Mouse (Mus musculus) limb, embryonic 11.5 days (tissue): ENCODE data around the gene Csk. TPM values are rescaled to one million over a fixed set of nuclear protein-coding genes. Genes with fewer than 3 reads are reported as not detected.

Experiments used
- ATAC-seq: fragments of 200-750 bp; cut with Nextera tagmentation; 2 replicates; pipeline ENCODE4 v1.8.0; 2017; ENCODE audit warnings: low read depth; ENCODE audit not compliant: insufficient number of reproducible peaks, low FRiP score, low TSS enrichment
- DNase-seq: peaks from one replicate; pipeline ENCODE4 v3.0.0-alpha.2; 2015; ENCODE audit warnings: low spot score
- H3K27ac ChIP-seq: fragments of 300-500 bp; sonication (generic); replicated peaks from 2 replicates; pipeline ENCODE4 v1.5.1; 2014; ENCODE audit warnings: low read depth, mild to moderate bottlenecking, low read length
- H3K27me3 ChIP-seq: fragments of 300-500 bp; sonication (generic); 2 replicates; pipeline ENCODE4 v1.6.1; 2014; ENCODE audit warnings: mild to moderate bottlenecking, low read length, mixed read lengths; ENCODE audit not compliant: control insufficient read depth, insufficient read depth
- H3K36me3 ChIP-seq: fragments of 300-500 bp; sonication (generic); 2 replicates; pipeline ENCODE4 v1.6.1; 2014; ENCODE audit warnings: mild to moderate bottlenecking, low read length, moderate library complexity, mixed read lengths; ENCODE audit not compliant: control insufficient read depth, insufficient read depth
- H3K4me1 ChIP-seq: fragments of 300-500 bp; sonication (generic); 2 replicates; pipeline ENCODE4 v1.6.1; 2014; ENCODE audit warnings: low read length, mixed read lengths; ENCODE audit not compliant: control insufficient read depth, insufficient read depth
- H3K4me2 ChIP-seq: fragments of 300-500 bp; sonication (generic); 2 replicates; pipeline ENCODE4 v1.6.1; 2014; ENCODE audit warnings: low read depth, mild to moderate bottlenecking, moderate library complexity; ENCODE audit not compliant: severe bottlenecking
- H3K4me3 ChIP-seq: fragments of 300-500 bp; sonication (generic); 2 replicates; pipeline ENCODE4 v1.5.1; 2014; ENCODE audit warnings: low read depth, low read length
- H3K9ac ChIP-seq: fragments of 300-500 bp; sonication (generic); 2 replicates; pipeline ENCODE4 v1.6.1; 2014; ENCODE audit warnings: mild to moderate bottlenecking, low read length
- H3K9me3 ChIP-seq: fragments of 300-500 bp; sonication (generic); 2 replicates; pipeline ENCODE4 v1.6.1; 2016; ENCODE audit warnings: low read length; ENCODE audit not compliant: control insufficient read depth
- WGBS: fragments of 180-500 bp; shearing (Covaris S2); extraction: QIAGEN DNeasy Blood & Tissue Kit; methylation state at CpG from one replicate; pipeline ENCODE4 v1.1.7; 2014; 5-methylcytosine and 5-hydroxymethylcytosine counted together
- polyA plus RNA-seq: library from polyadenylated mRNA; unstranded; fragments of >200 nt; fragmentation: Nextera tagmentation; extraction: Ambion mirVana; gene quantifications from 2 replicates; pipeline ENCODE4 v1.2.1, GENCODE M21; 2014

The Csk gene
- polyA plus RNA-seq: 33.7 and 34.6 TPM in 2 replicates

- Histone ChIP-seq H3K4me3 (no peak within 1 kb of the TSS), H3K27ac (no peak within 1 kb of the TSS), H3K9me3 (no peaks in the 10 kb centered on the region), H3K4me2 (no peak within 1 kb of the TSS), H3K4me1 (peaks cover 9% of the 10 kb centered on the region; the same call in 1 of the 2 replicates), H3K36me3 (no peaks in the 10 kb centered on the region), H3K9ac (no peak within 1 kb of the TSS), H3K27me3 (peaks cover 3% of the 10 kb centered on the region; the same call in 1 of the 2 replicates)
- ATAC-seq (no peak), DNase-seq (no peak)
- 46% methylated on average over 5 of the region's 5 CpGs for WGBS
Observed at GRCm38 (mm10) chr9:57653283-57653682, at the start of gene Csk. Gene Csk (minus strand): TSS chr9:57653631.

DNA sequence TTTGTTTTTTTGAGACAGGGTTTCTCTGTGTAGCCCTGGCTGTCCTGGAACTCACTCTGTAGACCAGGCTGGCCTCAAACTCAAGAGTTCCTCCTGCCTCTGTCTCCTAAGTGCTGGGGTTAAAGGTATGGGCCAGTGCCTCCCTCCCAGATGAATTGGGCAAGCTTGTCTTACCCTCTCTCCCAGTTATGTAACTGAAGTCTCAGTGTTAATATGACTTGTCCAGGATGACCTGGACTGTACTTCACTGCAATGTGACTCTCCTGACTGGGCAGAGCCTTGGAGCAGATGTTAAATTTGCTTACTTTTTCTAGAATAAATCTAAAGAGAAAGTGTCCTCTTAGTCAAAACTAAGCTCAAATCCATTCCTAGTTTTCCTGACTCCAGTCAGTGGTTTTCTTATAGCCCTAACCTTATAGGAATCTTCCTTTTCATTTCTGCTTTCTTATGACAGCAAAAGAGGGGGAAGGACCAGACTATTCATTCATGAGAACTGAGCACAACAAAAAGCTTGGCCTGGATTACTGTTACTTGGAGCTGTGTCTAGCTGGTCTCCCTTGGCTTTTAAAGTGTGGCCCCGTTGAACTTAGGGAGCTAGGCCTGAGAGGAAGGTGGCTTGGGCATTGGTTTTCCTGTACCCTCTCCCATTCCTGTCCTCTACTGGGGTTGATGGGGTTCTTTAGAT lies 45.2 kb upstream of the Csk start:
- WGBS: 89% methylated on average over 1 of the region's 1 CpGs
- ATAC-seq: no peak
- peaks cover 23% of the 10 kb centered on the region for H3K27me3 ChIP-seq

GRCm38 (mm10) chr9:57697380-57697779 lies 43.9 kb upstream of the Csk start:
- WGBS: 11% methylated on average over 4 of the region's 4 CpGs
- DNase-seq (no peak), ATAC-seq (no peak)
- peaks cover 23% of the 10 kb centered on the region for H3K27me3 ChIP-seq
- no peaks in the 10 kb centered on the region for H3K36me3 ChIP-seq
- peaks cover 7% of the 10 kb centered on the region; the same call in 1 of the 2 replicates for H3K4me1 ChIP-seq
- H3K9ac ChIP-seq: no peak overlapping the region
- H3K27ac ChIP-seq: no peak overlapping the region
- H3K4me2 ChIP-seq: no peak overlapping the region
- H3K4me3 ChIP-seq: no peak overlapping the region
- no peaks in the 10 kb centered on the region for H3K9me3 ChIP-seq

More for the DNA sequence above, 45.2 kb upstream of the Csk start:
- Histone ChIP-seq H3K27ac (no peak overlapping the region), H3K36me3 (no peaks in the 10 kb centered on the region), H3K4me1 (peaks cover 7% of the 10 kb centered on the region; the same call in 1 of the 2 replicates), H3K9ac (no peak overlapping the region), H3K9me3 (no peaks in the 10 kb centered on the region), H3K4me3 (no peak overlapping the region), H3K4me2 (no peak overlapping the region)
- DNase-seq: no peak

GRCm38 (mm10) chr9:57696380-57697285 lies 43.2 kb upstream of the Csk start:
- Histone ChIP-seq H3K4me3 (peak overlapping the region; percentile 30), H3K27ac (no peak overlapping the region), H3K27me3 (peaks cover 23% of the 10 kb centered on the region), H3K4me1 (peaks cover 7% of the 10 kb centered on the region; the same call in 1 of the 2 replicates), H3K36me3 (no peaks in the 10 kb centered on the region), H3K9me3 (no peaks in the 10 kb centered on the region), H3K4me2 (peak overlapping the region; percentile 57), H3K9ac (peak overlapping the region; percentile 2; the same call in 1 of the 2 replicates)
- ATAC-seq (no peak), DNase-seq (peak; percentile 45)
- 2% methylated on average over 42 of the region's 42 CpGs for WGBS

GRCm38 (mm10) chr9:57694108-57694507 lies 40.7 kb upstream of the Csk start:
- ATAC-seq: no peak
- WGBS: 70% methylated on average over 2 of the region's 2 CpGs
- Histone ChIP-seq H3K36me3 (no peaks in the 10 kb centered on the region), H3K27me3 (peaks cover 23% of the 10 kb centered on the region), H3K4me2 (no peak overlapping the region), H3K4me1 (peaks cover 7% of the 10 kb centered on the region; the same call in 1 of the 2 replicates), H3K9ac (no peak overlapping the region), H3K4me3 (no peak overlapping the region), H3K9me3 (no peaks in the 10 kb centered on the region), H3K27ac (no peak overlapping the region)
- DNase-seq: no peak

DNA sequence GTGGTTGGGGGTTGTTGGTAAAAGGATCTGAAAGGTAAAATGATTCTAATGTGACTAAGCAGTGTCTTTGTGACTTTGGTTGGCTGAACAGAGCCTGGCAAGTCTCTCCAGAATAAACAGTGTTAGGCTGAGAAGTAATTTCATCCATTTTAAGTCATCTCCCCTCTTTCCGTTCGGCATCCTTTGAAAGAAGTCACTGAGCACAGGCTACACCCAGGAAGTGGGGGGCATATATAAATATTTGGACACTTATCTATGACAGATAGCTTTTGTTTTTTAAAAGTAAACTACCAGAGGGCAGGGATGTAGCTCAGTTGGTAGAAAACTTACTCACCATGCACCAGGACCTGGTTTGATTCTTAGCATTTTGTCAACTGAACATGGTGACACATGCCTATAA lies 35.2 kb upstream of the Csk start:
- Histone ChIP-seq H3K9me3 (no peaks in the 10 kb centered on the region), H3K4me1 (no peaks in the 10 kb centered on the region), H3K27me3 (no peaks in the 10 kb centered on the region), H3K4me2 (no peak overlapping the region), H3K36me3 (no peaks in the 10 kb centered on the region), H3K9ac (no peak overlapping the region), H3K27ac (no peak overlapping the region), H3K4me3 (no peak overlapping the region)
- WGBS: 86% methylated on average over 2 of the region's 2 CpGs
- no peak for DNase-seq
- no peak for ATAC-seq

- no peaks in the 10 kb centered on the region for H3K9me3 ChIP-seq
- no peak overlapping the region for H3K4me3 ChIP-seq
- no peak overlapping the region for H3K4me2 ChIP-seq
- no peak for ATAC-seq
- H3K27ac ChIP-seq: no peak overlapping the region
- no peak for DNase-seq
- no peaks in the 10 kb centered on the region for H3K27me3 ChIP-seq
- H3K9ac ChIP-seq: no peak overlapping the region
- WGBS: 51% methylated on average over 2 of the region's 2 CpGs
- no peaks in the 10 kb centered on the region for H3K36me3 ChIP-seq
- no peaks in the 10 kb centered on the region for H3K4me1 ChIP-seq
Observed at GRCm38 (mm10) chr9:57688158-57688557, 34.7 kb upstream of the Csk start.

DNA sequence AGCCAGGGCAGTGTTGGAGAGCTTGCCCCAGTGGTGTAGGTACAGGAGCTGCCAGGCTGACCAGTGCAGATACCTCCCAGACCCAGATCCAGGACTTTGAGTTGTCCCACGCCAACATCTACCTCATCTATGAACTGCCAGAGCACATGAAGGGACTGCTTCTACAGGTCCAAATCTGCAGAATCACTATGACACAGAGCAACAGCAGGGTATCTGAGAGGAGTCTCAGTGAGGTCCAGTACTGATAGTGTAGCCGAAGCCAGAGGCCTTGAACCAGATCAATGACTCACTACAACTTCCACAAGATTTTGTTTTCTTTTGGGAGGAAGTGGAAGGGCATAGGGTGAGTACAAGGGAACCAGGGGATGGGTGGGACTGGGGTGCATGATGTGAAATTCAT lies 34.3 kb upstream of the Csk start, which contains the start of gene Cyp1a1:
Gene Cyp1a1 (plus strand): TSS at position 178 of the 400 bp plus-strand sequence.
- no peak for DNase-seq
- no peak for ATAC-seq
- no peak within 1 kb of the TSS for H3K4me2 ChIP-seq
- H3K36me3 ChIP-seq: no peaks in the 10 kb centered on the region
- no peak within 1 kb of the TSS for H3K27ac ChIP-seq
- no peaks in the 10 kb centered on the region for H3K9me3 ChIP-seq
- no peaks in the 10 kb centered on the region for H3K27me3 ChIP-seq
- no peaks in the 10 kb centered on the region for H3K4me1 ChIP-seq
- H3K4me3 ChIP-seq: no peak within 1 kb of the TSS
- 82% methylated on average over 2 of the region's 2 CpGs for WGBS
- no peak within 1 kb of the TSS for H3K9ac ChIP-seq
